Mouse (Mus musculus): ENCODE measurements around the gene Gpbar1. TPM values are rescaled to one million over a fixed set of nuclear protein-coding genes. Genes with fewer than 3 reads are reported as not detected.

The Gpbar1 gene
- polyA plus RNA-seq, 1 experiment, result 0.10 TPM

DNA sequence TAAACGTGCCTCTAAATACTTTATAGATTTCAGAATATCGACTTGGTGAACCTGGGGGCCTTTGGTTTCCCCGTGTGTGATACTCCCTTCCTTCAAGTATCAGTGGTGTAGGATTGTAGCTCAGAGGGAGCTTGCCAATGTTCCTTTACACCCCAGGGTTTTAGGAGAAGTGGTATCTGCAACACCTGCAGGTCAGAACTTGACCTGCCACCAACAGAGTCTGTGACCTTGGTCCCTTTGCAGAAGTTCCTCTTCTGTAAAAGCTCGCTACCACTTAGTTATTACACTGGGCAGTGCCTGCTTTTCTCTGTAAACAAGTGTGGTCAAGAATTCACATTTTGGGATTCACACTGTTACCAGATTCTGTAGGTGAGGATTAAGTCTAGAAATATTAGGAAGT, 28.3 kb upstream of the Gpbar1 start:
- TF ChIP-seq POLR2A (IDR thresholded peaks at IDR 0.05; ENCODE audit: control insufficient read depth, low read depth, low read length) (no peak), CTCF (IDR thresholded peaks at IDR 0.05; ENCODE audit: control insufficient read depth, insufficient read depth, insufficient replicate concordance, low read depth, low read length) (no peak)
- Histone ChIP-seq H3K4me1 (ENCODE audit: control insufficient read depth, insufficient read depth, low read length) (peaks cover 2% of the 10 kb centered on the region; the same call in 1 of the 2 replicates), H3K4me3 (ENCODE audit: control insufficient read depth, low read depth, low read length) (no peak overlapping the region), H3K27me3 (ENCODE audit: control insufficient read depth, insufficient read depth, low read length) (no peaks in the 10 kb centered on the region), H3K27ac (ENCODE audit: control insufficient read depth, insufficient read depth, low read depth, low read length) (no peak overlapping the region), H3K36me3 (ENCODE audit: control insufficient read depth, insufficient read depth, low read length) (peaks cover 2% of the 10 kb centered on the region; the same call in 1 of the 2 replicates)

DNA sequence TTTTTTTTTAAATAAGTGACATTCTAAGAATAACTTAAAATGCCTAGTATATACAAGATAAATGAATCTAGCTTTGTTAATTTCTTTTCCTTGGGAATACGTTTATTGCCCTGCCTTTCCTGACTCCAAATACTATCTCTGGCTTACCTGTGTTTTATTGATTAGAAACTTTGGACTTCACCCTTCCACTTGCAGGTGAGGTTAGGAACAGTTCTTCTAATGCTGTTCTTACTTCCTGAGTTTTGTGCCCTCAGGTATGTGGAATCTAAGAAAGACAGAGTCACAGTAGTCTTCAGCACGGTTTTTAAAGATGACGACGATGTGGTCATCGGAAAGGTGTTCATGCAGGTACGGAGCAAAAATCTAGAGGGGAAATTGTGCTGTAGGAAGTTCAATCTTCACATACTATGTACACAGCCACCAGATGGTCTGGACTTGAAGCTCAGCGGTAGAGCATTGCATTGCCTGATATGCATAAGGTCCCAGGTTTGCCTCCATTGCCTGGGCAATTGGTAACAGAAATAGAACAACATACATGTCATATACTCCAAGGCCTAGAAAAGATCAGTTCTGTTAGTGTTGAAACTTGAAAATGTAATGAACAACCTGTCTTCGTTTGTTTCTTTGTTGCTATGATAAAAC, 22.5 kb upstream of the Gpbar1 start:
- H3K4me1 ChIP-seq (ENCODE audit: control insufficient read depth, insufficient read depth, low read length), result no peaks in the 10 kb centered on the region
- TF ChIP-seq CTCF (IDR thresholded peaks at IDR 0.05; ENCODE audit: control insufficient read depth, insufficient read depth, insufficient replicate concordance, low read depth, low read length) (no peak), POLR2A (IDR thresholded peaks at IDR 0.05; ENCODE audit: control insufficient read depth, low read depth, low read length) (no peak)
- H3K27ac ChIP-seq (ENCODE audit: control insufficient read depth, insufficient read depth, low read depth, low read length), result no peak overlapping the region
- H3K4me3 ChIP-seq (ENCODE audit: control insufficient read depth, low read depth, low read length), result no peak overlapping the region
- no peaks in the 10 kb centered on the region for H3K27me3 ChIP-seq (ENCODE audit: control insufficient read depth, insufficient read depth, low read length)
- H3K36me3 ChIP-seq (ENCODE audit: control insufficient read depth, insufficient read depth, low read length), result peaks cover 4% of the 10 kb centered on the region

DNA sequence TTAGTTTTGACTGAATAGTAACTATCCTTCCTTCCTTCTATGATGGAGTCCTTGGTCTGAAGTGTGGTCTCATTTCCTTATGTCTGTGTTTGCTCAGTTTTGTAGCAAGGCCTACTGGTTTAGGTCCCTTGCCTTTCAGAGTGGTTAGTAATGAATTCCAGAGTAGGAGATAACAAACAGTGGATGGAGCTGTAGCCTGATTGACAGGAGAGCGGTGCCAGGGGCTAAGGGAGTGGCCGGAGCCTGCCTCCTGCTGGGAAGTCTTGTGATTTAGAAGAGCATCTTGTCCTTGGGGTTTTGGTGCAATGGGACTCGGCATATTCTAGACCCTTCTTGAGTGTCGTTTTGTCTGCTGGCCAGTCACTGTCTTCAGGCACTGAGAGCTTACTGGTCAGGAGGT, 21.6 kb upstream of the Gpbar1 start:
- Histone ChIP-seq H3K27ac (ENCODE audit: control insufficient read depth, insufficient read depth, low read depth, low read length) (no peak overlapping the region), H3K36me3 (ENCODE audit: control insufficient read depth, insufficient read depth, low read length) (peaks cover 4% of the 10 kb centered on the region), H3K27me3 (ENCODE audit: control insufficient read depth, insufficient read depth, low read length) (no peaks in the 10 kb centered on the region), H3K4me1 (ENCODE audit: control insufficient read depth, insufficient read depth, low read length) (no peaks in the 10 kb centered on the region), H3K4me3 (ENCODE audit: control insufficient read depth, low read depth, low read length) (no peak overlapping the region)
- no peak for TF ChIP-seq POLR2A (IDR thresholded peaks at IDR 0.05; ENCODE audit: control insufficient read depth, low read depth, low read length)
- TF ChIP-seq CTCF (IDR thresholded peaks at IDR 0.05; ENCODE audit: control insufficient read depth, insufficient read depth, insufficient replicate concordance, low read depth, low read length), result no peak

- Histone ChIP-seq H3K27me3 (ENCODE audit: control insufficient read depth, insufficient read depth, low read length) (no peaks in the 10 kb centered on the region), H3K4me1 (ENCODE audit: control insufficient read depth, insufficient read depth, low read length) (no peaks in the 10 kb centered on the region), H3K27ac (ENCODE audit: control insufficient read depth, insufficient read depth, low read depth, low read length) (no peak overlapping the region), H3K36me3 (ENCODE audit: control insufficient read depth, insufficient read depth, low read length) (peaks cover 1% of the 10 kb centered on the region), H3K4me3 (ENCODE audit: control insufficient read depth, low read depth, low read length) (no peak overlapping the region)
- TF ChIP-seq POLR2A (IDR thresholded peaks at IDR 0.05; ENCODE audit: control insufficient read depth, low read depth, low read length) (no peak), CTCF (IDR thresholded peaks at IDR 0.05; ENCODE audit: control insufficient read depth, insufficient read depth, insufficient replicate concordance, low read depth, low read length) (no peak)
Observed at GRCm38 (mm10) chr1:74262510-74262909, 15.8 kb upstream of the Gpbar1 start.

DNA sequence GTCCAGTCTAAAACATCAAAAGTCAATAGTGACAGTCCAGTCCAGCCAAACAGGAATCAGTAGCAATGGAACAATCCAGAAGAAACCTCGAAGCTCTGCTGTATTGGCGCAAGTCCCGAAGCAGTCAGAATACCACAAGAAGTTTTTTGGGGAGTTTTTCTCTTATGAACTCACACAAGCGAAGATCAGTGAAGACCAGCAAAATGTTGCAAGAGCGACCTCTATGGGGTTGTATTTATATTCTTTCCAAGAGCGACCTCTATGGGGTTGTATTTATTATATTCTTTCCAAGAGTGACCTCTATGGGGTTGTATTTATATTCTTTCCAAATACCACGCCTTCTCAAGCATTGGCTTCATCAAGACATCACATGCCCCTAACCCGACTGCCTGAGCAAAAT, 9.6 kb upstream of the Gpbar1 start:
- H3K4me1 ChIP-seq (ENCODE audit: control insufficient read depth, insufficient read depth, low read length), result no peaks in the 10 kb centered on the region
- no peak overlapping the region for H3K4me3 ChIP-seq (ENCODE audit: control insufficient read depth, low read depth, low read length)
- H3K27me3 ChIP-seq (ENCODE audit: control insufficient read depth, insufficient read depth, low read length), result no peaks in the 10 kb centered on the region
- no peak overlapping the region for H3K27ac ChIP-seq (ENCODE audit: control insufficient read depth, insufficient read depth, low read depth, low read length)
- no peak for TF ChIP-seq CTCF (IDR thresholded peaks at IDR 0.05; ENCODE audit: control insufficient read depth, insufficient read depth, insufficient replicate concordance, low read depth, low read length)
- no peak for TF ChIP-seq POLR2A (IDR thresholded peaks at IDR 0.05; ENCODE audit: control insufficient read depth, low read depth, low read length)
- peaks cover 1% of the 10 kb centered on the region for H3K36me3 ChIP-seq (ENCODE audit: control insufficient read depth, insufficient read depth, low read length)

DNA sequence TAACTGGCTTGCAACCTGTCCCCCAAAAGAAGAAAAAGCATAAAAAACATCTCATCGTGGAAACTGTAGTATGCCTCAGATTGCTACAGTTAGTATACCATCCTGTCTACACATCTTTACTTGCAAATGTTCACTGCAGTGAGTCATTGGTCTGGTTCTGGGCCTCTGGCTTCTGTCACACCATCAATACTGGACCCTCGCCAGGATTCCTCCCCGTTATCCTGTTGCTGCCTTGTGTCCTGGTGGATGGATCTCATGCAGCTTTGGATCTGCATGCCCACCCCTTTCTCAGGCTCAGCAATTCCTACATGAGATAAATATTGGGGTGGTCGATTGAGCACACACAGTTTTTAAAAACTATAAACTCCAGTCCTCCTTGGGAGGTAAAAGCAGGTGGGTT, 6.7 kb upstream of the Gpbar1 start:
- no peak overlapping the region for H3K4me3 ChIP-seq (ENCODE audit: control insufficient read depth, low read depth, low read length)
- no peak for TF ChIP-seq CTCF (IDR thresholded peaks at IDR 0.05; ENCODE audit: control insufficient read depth, insufficient read depth, insufficient replicate concordance, low read depth, low read length)
- TF ChIP-seq POLR2A (IDR thresholded peaks at IDR 0.05; ENCODE audit: control insufficient read depth, low read depth, low read length), result no peak
- H3K4me1 ChIP-seq (ENCODE audit: control insufficient read depth, insufficient read depth, low read length), result no peaks in the 10 kb centered on the region
- no peaks in the 10 kb centered on the region for H3K27me3 ChIP-seq (ENCODE audit: control insufficient read depth, insufficient read depth, low read length)
- no peaks in the 10 kb centered on the region; the same call in 1 of the 2 replicates for H3K36me3 ChIP-seq (ENCODE audit: control insufficient read depth, insufficient read depth, low read length)
- no peak overlapping the region for H3K27ac ChIP-seq (ENCODE audit: control insufficient read depth, insufficient read depth, low read depth, low read length)

GRCm38 (mm10) chr1:74275015-74275414, 3.3 kb upstream of the Gpbar1 start:
- TF ChIP-seq POLR2A (IDR thresholded peaks at IDR 0.05; ENCODE audit: control insufficient read depth, low read depth, low read length) (no peak), CTCF (IDR thresholded peaks at IDR 0.05; ENCODE audit: control insufficient read depth, insufficient read depth, insufficient replicate concordance, low read depth, low read length) (no peak)
- Histone ChIP-seq H3K27me3 (ENCODE audit: control insufficient read depth, insufficient read depth, low read length) (no peaks in the 10 kb centered on the region), H3K27ac (ENCODE audit: control insufficient read depth, insufficient read depth, low read depth, low read length) (no peak overlapping the region), H3K36me3 (ENCODE audit: control insufficient read depth, insufficient read depth, low read length) (no peaks in the 10 kb centered on the region), H3K4me3 (ENCODE audit: control insufficient read depth, low read depth, low read length) (no peak overlapping the region), H3K4me1 (ENCODE audit: control insufficient read depth, insufficient read depth, low read length) (peaks cover 3% of the 10 kb centered on the region)

Measured in testis, adult 2 months (tissue).